Mouse (Mus musculus) monocyte, adult 5-6 weeks (primary cell): ENCODE measurements around the gene Mprip. TPM values are rescaled to one million over a fixed set of nuclear protein-coding genes. Genes with fewer than 3 reads are reported as not detected.
A peak's percentile ranks its signal among the peaks of the same experiment; 100 is the strongest.
"Not testable (repeated sequence)": the region's sequence is repeated elsewhere in the genome, so short reads cannot be mapped to it uniquely, and the experiment has no call there.

Experiments used
- ATAC-seq: fragments of 153-309, 156-312 bp; replicated peaks from 2 replicates; pipeline ENCODE4 v1.8.0; 2017; ENCODE audit warnings: mild to moderate bottlenecking; ENCODE audit not compliant: low TSS enrichment, insufficient number of reproducible peaks, severe bottlenecking, poor library complexity, low FRiP score
- total RNA-seq: library from RNA; stranded (forward); fragments of 200-1000, 200-491, 200-594 nt; gene quantifications from 3 replicates; pipeline ENCODE4 v1.2.3, GENCODE M21; 2017

The Mprip gene
- total RNA-seq, 1 experiment from 2014 or later = 38.2 TPM

GRCm38 (mm10) chr11:59695550-59695949 lies 34.4 kb downstream of the Mprip start:
- ATAC-seq = no peak

- ATAC-seq = no peak
Observed at GRCm38 (mm10) chr11:59697572-59697971, 36.5 kb downstream of the Mprip start.

- no peak for ATAC-seq
Observed at GRCm38 (mm10) chr11:59700787-59701186, 39.7 kb downstream of the Mprip start.

DNA sequence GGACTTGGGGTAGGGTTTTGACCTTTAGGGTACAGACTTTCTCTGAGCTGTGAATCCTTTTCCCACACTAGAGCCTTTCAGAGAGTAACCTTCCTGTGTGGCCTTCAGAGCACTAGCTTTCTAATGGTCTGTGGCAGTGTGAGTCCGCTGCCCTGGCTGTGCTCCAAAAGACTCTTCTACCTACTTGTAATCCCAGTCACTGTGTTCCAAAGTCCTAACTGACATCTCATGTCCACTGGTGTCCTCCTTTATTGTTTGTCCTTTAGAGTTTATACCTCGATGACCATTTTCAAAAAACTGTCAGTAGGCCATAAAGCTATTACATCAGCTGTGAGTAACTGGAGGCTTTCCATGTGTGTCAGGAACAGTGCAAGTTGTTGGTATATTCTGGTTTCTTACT lies 44.0 kb downstream of the Mprip start:
- no peak for ATAC-seq

DNA sequence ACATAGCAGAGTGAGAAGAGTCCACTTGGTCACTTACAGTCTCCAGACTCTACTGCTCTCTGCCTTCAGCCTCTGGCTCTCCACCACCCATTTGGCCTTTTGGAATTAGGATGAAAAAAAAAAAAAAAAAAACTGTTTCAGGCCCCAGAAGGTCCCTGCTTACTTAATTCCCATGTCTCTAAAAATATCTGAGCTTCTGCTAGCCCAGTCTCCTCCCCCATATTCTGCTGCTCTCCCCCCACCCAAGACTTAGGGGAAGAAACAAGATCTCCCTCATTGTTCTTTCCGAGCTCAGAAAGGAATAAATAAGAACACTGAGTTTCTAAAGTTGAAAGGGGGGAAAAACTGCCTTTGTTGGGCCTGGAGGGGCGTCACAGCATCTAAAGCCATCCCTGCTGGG lies 46.4 kb downstream of the Mprip start:
- ATAC-seq = no peak

GRCm38 (mm10) chr11:59707931-59708611 lies 47.0 kb downstream of the Mprip start:
- ATAC-seq = no peak

DNA sequence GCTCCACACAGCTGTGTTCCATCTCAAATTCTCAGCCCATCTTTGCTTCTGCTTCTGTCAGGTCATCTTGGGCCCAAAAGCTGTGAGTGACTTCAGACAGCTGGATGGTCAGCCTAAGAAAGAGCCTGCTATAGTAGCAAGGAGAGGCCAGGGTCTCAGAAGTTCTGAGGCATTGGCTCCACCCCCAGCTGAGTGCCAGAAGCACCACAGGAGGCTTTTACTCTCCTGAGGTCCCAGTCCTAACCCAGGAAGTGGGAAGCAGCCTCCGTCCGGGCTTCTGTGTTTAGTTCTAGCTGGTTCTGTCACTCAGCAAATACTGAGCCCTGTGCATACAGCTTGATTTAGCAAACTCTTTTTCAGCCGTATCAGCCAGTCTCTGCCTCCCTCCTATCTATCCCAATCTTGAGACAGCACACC lies 54.3 kb downstream of the Mprip start:
- no peak for ATAC-seq

DNA sequence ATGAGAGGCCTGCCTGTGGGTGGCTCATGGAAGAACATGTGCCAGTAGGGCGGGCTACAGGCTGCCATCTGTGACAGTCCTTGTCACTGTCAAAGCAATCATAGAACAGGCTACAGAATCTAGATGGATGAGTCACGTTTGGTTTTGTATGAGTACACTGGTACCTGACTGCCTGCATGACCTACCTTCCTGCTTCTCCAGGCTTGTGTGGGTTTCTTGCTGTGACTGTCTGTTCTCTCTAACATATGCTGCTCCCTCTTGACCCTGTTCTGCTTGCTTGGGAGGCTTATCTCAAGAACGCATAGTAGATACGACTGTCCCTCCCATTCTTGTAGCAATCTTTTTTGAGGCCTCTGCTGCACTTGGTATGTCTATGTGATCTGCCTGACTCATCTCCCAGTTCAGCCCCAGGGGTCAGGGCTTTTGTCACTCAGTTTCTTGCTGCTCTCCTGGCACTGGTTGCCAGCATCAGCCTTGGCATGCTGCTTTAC lies 56.7 kb downstream of the Mprip start:
- ATAC-seq = no peak

DNA sequence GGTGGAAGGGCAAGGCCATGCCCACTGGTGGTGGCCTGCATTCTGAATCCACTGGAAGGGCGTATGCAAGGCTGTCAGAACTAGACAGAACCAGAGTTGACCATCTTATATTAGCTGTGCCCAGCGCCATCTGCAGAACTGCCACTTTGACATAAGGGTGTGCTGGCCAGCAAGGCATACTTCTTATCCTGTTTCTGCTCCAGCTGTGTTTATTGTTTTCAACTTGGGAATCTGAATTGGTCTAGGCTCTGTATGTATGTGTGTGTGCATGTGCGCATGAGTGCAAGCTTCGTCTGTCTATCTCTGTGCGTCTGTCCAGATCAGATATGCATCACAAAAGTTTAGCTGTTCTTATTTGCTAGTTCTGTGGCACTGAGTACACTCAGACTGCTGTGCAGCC lies 58.1 kb downstream of the Mprip start:
- ATAC-seq = no peak

DNA sequence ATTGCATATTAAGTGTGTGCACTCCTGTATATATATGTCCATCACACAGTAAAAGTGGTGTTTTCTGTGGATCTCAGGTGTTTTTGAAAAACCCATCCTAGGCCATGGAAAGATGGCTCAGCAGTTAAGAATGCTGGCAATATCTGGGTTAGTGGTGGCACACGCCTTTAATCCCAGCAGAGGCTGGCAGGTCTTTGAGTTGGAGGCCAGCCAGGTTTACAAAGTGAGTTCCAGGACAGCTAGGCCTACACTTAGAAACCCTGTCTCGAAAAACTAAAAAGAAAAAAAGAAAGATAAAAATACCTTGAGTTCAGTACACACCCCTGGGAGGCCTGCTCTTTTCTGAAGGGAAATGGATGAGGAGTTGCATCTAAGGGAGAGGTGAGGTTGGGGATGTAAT lies 60.3 kb downstream of the Mprip start:
- no peak for ATAC-seq

DNA sequence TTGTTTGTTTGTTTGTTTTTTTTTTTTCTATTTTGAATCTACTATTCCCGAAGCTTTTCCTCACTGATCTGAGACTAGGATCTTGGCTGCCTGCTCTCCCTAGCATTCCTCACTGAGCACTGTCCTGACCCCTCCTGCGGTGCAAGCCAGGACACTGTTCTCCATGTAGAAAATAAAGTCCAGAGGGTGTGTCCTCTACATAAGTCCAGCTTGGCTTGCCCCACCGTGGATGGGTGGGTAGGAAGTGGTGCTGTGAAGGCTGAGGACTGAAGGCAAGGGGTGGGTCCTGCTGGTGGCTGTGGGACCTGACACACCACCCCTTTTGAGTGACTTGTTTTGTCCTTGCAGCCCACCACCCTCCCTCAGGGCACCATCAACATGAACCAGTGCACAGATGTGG lies 66.1 kb downstream of the Mprip start:
- ATAC-seq = no peak

DNA sequence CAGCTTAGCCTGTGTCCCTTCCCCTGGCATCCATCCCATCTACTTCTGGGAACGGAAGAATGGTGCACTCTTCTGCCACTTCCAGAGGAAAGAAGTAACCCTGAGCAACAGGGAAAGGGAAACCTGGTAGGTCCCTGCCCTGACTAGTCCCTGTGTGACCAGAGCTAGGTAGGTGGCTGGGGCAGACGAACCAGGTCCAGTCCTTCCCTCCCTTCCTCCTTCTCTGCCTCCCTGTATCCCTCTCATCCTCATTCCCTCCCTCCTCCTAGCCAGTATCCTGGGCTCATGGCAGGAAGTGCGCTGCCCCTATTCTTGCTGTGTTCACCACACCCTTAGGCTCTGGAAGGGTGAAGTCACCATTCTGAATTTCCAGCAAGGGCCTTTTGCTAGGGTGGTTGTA lies 70.7 kb downstream of the Mprip start:
- ATAC-seq = no peak

GRCm38 (mm10) chr11:59732407-59733066 lies 71.4 kb downstream of the Mprip start:
- no peak for ATAC-seq

GRCm38 (mm10) chr11:59733600-59733999 lies 72.5 kb downstream of the Mprip start:
- ATAC-seq = not testable (repeated sequence)

- ATAC-seq = no peak
Observed at GRCm38 (mm10) chr11:59734335-59734734, 73.2 kb downstream of the Mprip start.

DNA sequence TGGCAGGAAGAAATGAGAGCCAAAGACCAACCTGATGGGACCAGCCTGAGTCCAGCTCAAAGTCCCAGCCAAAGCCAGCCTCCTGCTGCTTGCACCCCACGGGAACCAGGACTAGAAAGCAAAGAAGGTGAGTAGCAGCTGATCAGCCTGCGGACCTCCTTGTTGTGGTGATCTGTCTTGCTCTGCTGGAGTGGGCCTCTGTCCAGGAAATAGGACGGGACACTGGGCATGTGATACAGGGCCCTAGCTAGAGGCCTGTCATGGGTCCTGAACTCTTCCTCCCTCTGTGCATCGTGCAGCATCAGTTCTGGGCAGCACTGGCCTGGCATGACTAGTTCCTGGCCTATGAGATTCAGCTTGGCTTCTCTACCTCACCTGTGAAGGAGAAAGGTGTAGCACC lies 74.8 kb downstream of the Mprip start:
- not testable (repeated sequence) for ATAC-seq

- no peak for ATAC-seq
Observed at GRCm38 (mm10) chr11:59737250-59737649, 76.1 kb downstream of the Mprip start.

- ATAC-seq = peak; percentile 54; the same call in 1 of the 2 replicates
Observed at GRCm38 (mm10) chr11:59739996-59740395, 78.9 kb downstream of the Mprip start.

DNA sequence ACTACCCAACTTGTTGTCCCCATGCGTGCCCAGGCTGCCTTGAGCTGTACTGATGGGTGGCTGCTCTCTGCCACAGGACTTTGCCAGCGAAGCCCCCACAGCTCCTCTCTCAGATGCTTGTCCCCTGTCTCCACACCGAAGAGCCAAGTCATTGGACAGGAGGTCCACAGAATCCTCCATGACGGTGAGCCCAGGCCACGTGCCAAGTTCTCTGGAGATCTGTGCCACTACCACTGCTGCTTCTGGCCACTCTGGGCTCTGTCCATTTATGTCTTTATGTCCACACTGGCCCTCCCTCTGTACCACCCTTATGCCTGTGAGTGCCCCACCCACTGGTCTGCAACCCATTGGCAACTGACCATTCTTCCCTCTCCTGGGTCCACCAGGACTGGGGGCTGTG lies 80.8 kb downstream of the Mprip start:
- ATAC-seq = no peak

- no peak for ATAC-seq
Observed at GRCm38 (mm10) chr11:59743307-59743706, 82.2 kb downstream of the Mprip start.
